Mouse (Mus musculus) bone marrow, adult 2 months (tissue): ENCODE results near the gene Sntb2. TPM values are rescaled to one million over a fixed set of nuclear protein-coding genes. Genes with fewer than 3 reads are reported as not detected.
"Not testable (repeated sequence)": the region's sequence is repeated elsewhere in the genome, so short reads cannot be mapped to it uniquely, and the experiment has no call there.

Experiments used
- H3K27ac ChIP-seq: fragments of 200-500 bp; 2 replicates; pipeline ENCODE4 v1.5.1; 2012; ENCODE audit warnings: low read depth, mild to moderate bottlenecking, control low read depth, inconsistent platforms, low read length; ENCODE audit not compliant: control insufficient read depth, poor library complexity, insufficient read depth
- H3K4me1 ChIP-seq: fragments of 200-500 bp; 2 replicates; pipeline ENCODE4 v1.6.1; 2011; ENCODE audit warnings: low read length; ENCODE audit not compliant: control insufficient read depth, insufficient read depth
- H3K4me3 ChIP-seq: fragments of 200-500 bp; replicated peaks from 2 replicates; pipeline ENCODE3; 2011; ENCODE audit warnings: mild to moderate bottlenecking, low read depth, low read length, control low read depth; ENCODE audit not compliant: control insufficient read depth
- CTCF ChIP-seq: fragments of 200-500 bp; IDR thresholded peaks from 2 replicates; pipeline ENCODE4 v1.5.1; 2011; ENCODE audit warnings: low read length, control low read depth; ENCODE audit not compliant: control insufficient read depth, insufficient read depth
- POLR2A ChIP-seq: fragments of 200-500 bp; IDR thresholded peaks from 2 replicates; pipeline ENCODE4 v1.6.1; 2011; ENCODE audit warnings: low read depth, mild to moderate bottlenecking, control low read depth, low read length, borderline replicate concordance; ENCODE audit not compliant: control insufficient read depth
- WGBS: fragments of 180-500 bp; shearing (Covaris S2); methylation state at CpG from one replicate; pipeline ENCODE4 v1.1.7; 2018; 5-methylcytosine and 5-hydroxymethylcytosine counted together
- polyA plus RNA-seq: library from polyadenylated mRNA; stranded (reverse); fragments of >200 nt; gene quantifications from 2 replicates; pipeline ENCODE4 v1.2.4, GENCODE M21; 2011; ENCODE audit warnings: low replicate concordance; ENCODE audit not compliant: missing spikeins, insufficient read depth, insufficient read length

Gene Sntb2
- polyA plus RNA-seq, 1 experiment, result 5.2 TPM

DNA sequence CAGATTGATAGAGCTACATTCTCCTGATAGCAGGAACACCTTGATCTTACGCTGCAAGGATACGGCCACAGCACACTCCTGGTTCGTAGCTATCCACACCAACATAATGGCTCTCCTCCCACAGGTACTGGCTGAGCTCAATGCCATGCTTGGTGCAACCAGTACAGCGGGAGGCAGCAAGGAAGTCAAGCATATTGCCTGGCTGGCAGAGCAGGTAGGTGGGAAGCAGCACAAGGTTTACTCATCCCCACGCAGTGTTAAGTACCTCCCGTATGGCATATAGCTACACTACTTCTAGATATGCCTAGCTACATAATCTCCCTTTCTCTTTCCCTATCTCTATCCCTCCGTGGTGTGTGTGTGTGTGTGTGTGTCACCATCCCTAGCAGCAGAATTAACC is 55.8 kb downstream of the Sntb2 start:
- TF ChIP-seq POLR2A, result no peak
- no peak for TF ChIP-seq CTCF
- H3K27ac ChIP-seq, result no peak overlapping the region
- H3K4me1 ChIP-seq, result no peaks in the 10 kb centered on the region
- 86% methylated on average over 7 of the region's 7 CpGs for WGBS
- H3K4me3 ChIP-seq, result no peak overlapping the region

DNA sequence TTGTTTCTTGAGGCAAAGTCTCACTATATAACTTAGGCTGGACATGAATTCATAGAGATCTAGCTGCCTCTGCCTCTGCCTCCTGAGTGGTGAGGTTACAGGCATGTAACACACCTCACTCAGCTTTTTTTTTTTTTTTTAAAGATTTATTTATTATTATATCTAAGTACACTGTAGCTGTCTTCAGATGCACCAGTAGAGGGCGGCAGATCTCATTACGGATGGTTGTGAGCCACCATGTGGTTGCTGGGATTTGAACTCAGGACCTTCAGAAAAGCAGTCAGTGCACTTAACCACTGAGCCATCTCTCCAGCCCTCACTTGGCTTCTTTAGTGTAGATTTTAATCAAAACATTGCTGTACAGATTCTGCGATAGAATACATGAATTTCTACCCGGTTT is 60.8 kb downstream of the Sntb2 start:
- WGBS, result 85% methylated on average over 4 of the region's 4 CpGs
- H3K4me1 ChIP-seq, H3K4me3 ChIP-seq, H3K27ac ChIP-seq: not testable (repeated sequence)

DNA sequence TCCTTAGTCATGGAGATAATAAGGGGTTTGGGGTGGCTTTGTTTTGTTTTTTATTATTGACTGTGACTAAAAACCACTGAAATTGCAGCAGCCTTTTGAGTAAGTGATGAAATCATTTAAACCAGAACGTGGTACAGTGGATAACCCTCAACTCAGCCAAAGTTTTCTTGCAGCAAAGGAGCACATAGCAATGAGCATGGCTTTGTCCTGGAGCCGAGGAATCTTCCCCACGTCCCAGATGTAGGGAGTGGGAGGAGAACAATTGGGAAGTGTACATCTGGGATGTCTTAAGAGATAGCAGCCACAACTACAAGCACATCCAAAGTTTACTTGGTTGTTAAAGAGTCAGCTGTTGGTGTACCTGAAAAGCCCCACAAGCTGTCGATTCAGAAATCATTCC is 61.9 kb downstream of the Sntb2 start:
- no peaks in the 10 kb centered on the region; the same call in 1 of the 2 replicates for H3K4me1 ChIP-seq
- no peak overlapping the region for H3K4me3 ChIP-seq
- 70% methylated on average over 4 of the region's 4 CpGs for WGBS
- TF ChIP-seq CTCF (no peak), POLR2A (no peak)
- H3K27ac ChIP-seq, result no peak overlapping the region

DNA sequence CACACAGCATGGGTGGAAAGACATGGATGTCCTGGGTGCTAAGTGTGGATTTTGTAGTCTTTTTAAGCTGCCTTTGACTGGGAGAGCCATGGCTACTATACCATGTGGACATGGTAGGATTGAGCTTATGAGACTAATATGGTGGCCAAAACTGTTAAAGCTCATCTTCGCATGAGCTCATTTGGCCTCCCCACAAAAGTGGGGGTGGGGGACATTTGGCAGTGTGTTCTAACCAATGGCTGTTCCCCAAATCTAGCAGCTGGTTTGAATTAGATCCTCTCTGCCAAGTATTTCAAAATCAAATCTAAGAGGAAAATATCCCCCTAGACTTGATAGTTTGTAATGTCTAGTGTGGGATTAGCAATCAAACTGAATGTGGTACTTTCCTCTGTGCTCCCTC is 63.5 kb downstream of the Sntb2 start:
- TF ChIP-seq POLR2A (no peak), CTCF (no peak)
- 80% methylated on average over 1 of the region's 1 CpGs for WGBS

DNA sequence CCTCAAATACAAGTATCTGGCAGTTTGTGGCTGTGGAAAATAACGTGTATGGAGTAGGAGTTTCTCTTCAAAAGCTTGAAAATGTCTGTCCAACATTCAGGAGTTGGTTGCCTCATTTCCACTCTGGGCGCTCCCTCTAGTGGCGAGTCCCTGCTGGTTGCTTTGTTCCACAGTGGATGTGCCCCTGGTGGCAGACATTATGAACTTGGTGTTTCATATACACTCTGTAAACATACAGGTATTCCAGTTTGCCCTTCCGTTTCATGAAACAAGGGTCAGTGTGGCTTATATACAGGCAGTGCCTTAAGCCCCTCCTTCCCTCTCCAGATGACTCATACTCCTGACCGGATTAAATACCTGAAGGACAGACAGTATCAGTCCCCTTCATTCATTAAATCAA is 67.0 kb downstream of the Sntb2 start:
- WGBS, result 23% methylated on average over 5 of the region's 5 CpGs
- no peak overlapping the region for H3K4me3 ChIP-seq
- peak; percentile 98 for TF ChIP-seq CTCF
- TF ChIP-seq POLR2A, result no peak

More for the DNA sequence above, 63.5 kb downstream of the Sntb2 start:
- Histone ChIP-seq H3K4me1 (no peaks in the 10 kb centered on the region; the same call in 1 of the 2 replicates), H3K4me3 (no peak overlapping the region), H3K27ac (no peak overlapping the region)

DNA sequence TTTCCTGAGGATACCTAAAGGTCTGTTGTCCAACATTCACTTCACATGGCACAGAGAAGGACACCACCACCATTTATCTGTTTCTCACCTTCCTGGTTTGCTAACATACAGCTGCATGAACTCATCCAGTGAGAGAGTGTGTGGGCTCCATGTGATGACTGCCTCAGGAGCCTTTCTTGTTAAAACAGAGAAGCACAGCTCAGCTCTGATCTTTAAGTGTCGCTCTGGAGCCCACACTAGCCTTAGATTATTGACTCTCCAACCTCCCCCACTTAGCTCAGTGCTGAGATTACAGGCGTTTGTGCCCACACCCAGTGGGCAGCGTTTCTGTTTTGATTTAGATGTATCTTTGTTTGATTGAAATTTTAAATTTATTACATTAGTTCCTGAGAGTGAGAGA is 72.2 kb downstream of the Sntb2 start:
- no peak for TF ChIP-seq POLR2A
- no peak for TF ChIP-seq CTCF

More for the DNA sequence above, 67.0 kb downstream of the Sntb2 start:
- no peak overlapping the region for H3K27ac ChIP-seq
- no peaks in the 10 kb centered on the region for H3K4me1 ChIP-seq

DNA sequence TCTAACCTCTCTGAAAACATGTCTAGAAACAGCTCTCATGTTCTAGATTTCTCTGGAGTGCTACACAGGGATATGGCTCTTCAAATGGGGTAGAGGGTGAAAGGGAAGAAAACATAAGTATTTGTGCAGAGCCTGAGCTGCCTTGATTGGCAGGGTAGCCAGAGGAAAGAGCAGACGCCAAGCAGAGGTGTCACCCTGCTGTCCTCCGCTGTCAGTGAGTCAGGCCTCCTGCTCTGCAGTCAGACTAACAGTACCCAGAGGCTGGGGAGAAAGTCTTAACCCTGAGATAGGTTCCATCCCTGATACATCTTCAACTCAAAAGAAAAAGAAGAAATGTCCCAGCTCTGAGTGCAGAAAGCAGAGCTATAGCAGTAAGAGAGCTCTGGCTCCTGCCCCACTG is 77.1 kb downstream of the Sntb2 start:
- H3K4me3 ChIP-seq, result no peak overlapping the region
- TF ChIP-seq POLR2A, result no peak
- no peak for TF ChIP-seq CTCF
- no peaks in the 10 kb centered on the region for H3K4me1 ChIP-seq
- no peak overlapping the region for H3K27ac ChIP-seq
- 79% methylated on average over 2 of the region's 2 CpGs for WGBS

More for the DNA sequence above, 72.2 kb downstream of the Sntb2 start:
- Histone ChIP-seq H3K4me1 (no peaks in the 10 kb centered on the region), H3K27ac (no peak overlapping the region), H3K4me3 (no peak overlapping the region)
- WGBS, result 80% methylated on average over 3 of the region's 3 CpGs

DNA sequence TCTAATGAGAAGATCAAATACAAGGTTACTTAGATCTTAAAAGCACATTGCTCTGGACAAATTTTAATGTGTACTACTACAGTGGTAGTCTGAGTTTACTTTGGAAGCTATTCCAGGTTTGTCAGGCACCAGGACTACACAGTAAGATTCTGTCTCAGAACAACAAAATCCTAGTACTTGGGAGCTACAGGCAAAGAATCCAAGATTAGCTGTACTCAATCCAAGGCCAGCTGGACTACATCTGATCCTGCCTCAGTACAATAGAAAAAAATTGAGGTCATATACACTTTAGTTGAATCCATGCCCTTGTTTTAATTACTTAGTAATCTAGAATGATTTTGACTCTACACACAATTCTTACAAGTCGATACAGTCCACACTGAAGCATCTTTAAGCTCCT is 79.4 kb downstream of the Sntb2 start:
- no peak overlapping the region for H3K27ac ChIP-seq
- H3K4me1 ChIP-seq, result no peaks in the 10 kb centered on the region
- 88% methylated on average over 1 of the region's 1 CpGs for WGBS
- no peak for TF ChIP-seq CTCF
- no peak for TF ChIP-seq POLR2A
- no peak overlapping the region for H3K4me3 ChIP-seq

DNA sequence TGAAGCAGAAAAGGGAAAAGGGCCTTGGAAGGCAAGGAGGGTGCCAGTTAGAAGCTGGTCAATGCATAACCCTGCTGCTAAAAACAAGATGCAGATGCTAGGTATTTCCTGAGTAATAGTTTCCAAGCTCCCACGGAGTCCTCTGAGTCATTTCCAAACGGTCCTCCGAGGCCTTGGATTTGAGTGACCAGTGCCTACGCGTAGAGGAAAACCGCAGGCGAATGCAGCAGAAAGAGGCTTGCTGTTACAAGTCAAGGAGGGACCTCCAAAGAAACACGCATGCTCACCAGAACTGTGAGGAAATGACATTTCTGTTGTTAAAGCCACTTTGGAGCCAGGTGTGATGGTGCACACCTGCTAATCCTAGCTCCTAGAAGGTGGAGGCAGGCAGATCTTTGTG is 87.9 kb downstream of the Sntb2 start:
- Histone ChIP-seq H3K4me1 (no peaks in the 10 kb centered on the region), H3K27ac (no peak overlapping the region), H3K4me3 (no peak overlapping the region)
- TF ChIP-seq POLR2A, result no peak
- TF ChIP-seq CTCF, result no peak
- 80% methylated on average over 8 of the region's 8 CpGs for WGBS
